Mouse (Mus musculus): Measurements from ENCODE around the gene Nfam1.
A peak's percentile ranks its signal among the peaks of the same experiment; 100 is the strongest.
"Not testable (repeated sequence)": the region's sequence is repeated elsewhere in the genome, so short reads cannot be mapped to it uniquely, and the experiment has no call there.

Gene Nfam1

GRCm38 (mm10) chr15:83032981-83033541, at the start of gene Nfam1:
Gene Nfam1, minus strand, starts transcription at chr15:83033306.
- DNase-seq (ENCODE audit: low read depth) = no peak

- DNase-seq (ENCODE audit: low read depth) = peak; percentile 83
Measured at GRCm38 (mm10) chr15:83075607-83076525, 42.8 kb upstream of the Nfam1 start.

- no peak for DNase-seq (ENCODE audit: low read depth)
Measured at GRCm38 (mm10) chr15:83074179-83074578, 41.1 kb upstream of the Nfam1 start.

GRCm38 (mm10) chr15:83071752-83072151, 38.6 kb upstream of the Nfam1 start:
- DNase-seq (ENCODE audit: low read depth) = no peak

GRCm38 (mm10) chr15:83070942-83071341, 37.8 kb upstream of the Nfam1 start:
- no peak for DNase-seq (ENCODE audit: low read depth)

- DNase-seq (ENCODE audit: low read depth) = no peak
Measured at GRCm38 (mm10) chr15:83068270-83068669, 35.2 kb upstream of the Nfam1 start.

GRCm38 (mm10) chr15:83065543-83065942, 32.4 kb upstream of the Nfam1 start:
- DNase-seq (ENCODE audit: low read depth) = no peak

GRCm38 (mm10) chr15:83062582-83062981, 29.5 kb upstream of the Nfam1 start:
- DNase-seq (ENCODE audit: low read depth) = not testable (repeated sequence)

GRCm38 (mm10) chr15:83061689-83062088, 28.6 kb upstream of the Nfam1 start:
- DNase-seq (ENCODE audit: low read depth) = no peak

GRCm38 (mm10) chr15:83059233-83059660, 26.1 kb upstream of the Nfam1 start:
- no peak for DNase-seq (ENCODE audit: low read depth)

- DNase-seq (ENCODE audit: low read depth) = no peak
Measured at GRCm38 (mm10) chr15:83057533-83057932, 24.4 kb upstream of the Nfam1 start.

- DNase-seq (ENCODE audit: low read depth) = no peak
Measured at GRCm38 (mm10) chr15:83056378-83057083, 23.4 kb upstream of the Nfam1 start.

- DNase-seq (ENCODE audit: low read depth) = no peak
Measured at GRCm38 (mm10) chr15:83055569-83055968, 22.5 kb upstream of the Nfam1 start.

- no peak for DNase-seq (ENCODE audit: low read depth)
Measured at GRCm38 (mm10) chr15:83053261-83053660, 20.2 kb upstream of the Nfam1 start.

GRCm38 (mm10) chr15:83052341-83053104, 19.4 kb upstream of the Nfam1 start:
- no peak for DNase-seq (ENCODE audit: low read depth)

- no peak for DNase-seq (ENCODE audit: low read depth)
Measured at GRCm38 (mm10) chr15:83046730-83047129, 13.6 kb upstream of the Nfam1 start.

- DNase-seq (ENCODE audit: low read depth) = peak; percentile 26
Measured at GRCm38 (mm10) chr15:83046308-83046707, 13.2 kb upstream of the Nfam1 start.

GRCm38 (mm10) chr15:83045565-83045964, 12.5 kb upstream of the Nfam1 start:
- DNase-seq (ENCODE audit: low read depth) = not testable (repeated sequence)

- no peak for DNase-seq (ENCODE audit: low read depth)
Measured at GRCm38 (mm10) chr15:83043362-83043708, 10.2 kb upstream of the Nfam1 start.

- DNase-seq (ENCODE audit: low read depth) = no peak
Measured at GRCm38 (mm10) chr15:83042655-83043361, 9.7 kb upstream of the Nfam1 start.

- DNase-seq (ENCODE audit: low read depth) = no peak
Measured at GRCm38 (mm10) chr15:83040156-83040555, 7.0 kb upstream of the Nfam1 start.
